In genomic region chr11:88198223-88198622, GRCm38 (mm10) we compare ENCODE assay signal across 14 mouse cellular contexts.
"Had no signal": no experiment of that assay in that cellular context is flagged by ENCODE, and none has a peak within 500 bp of the region (broad histone marks: within the 10 kb centered on the region; RNA-seq: fewer than 3 reads in every experiment).

No protein-coding gene starts in this region.

- H3K27ac ChIP-seq: kidney, embryonic 15.5 days; liver, embryonic 13.5 days; midbrain, embryonic 12.5 days; stomach, postnatal 0 days had no signal

- H3K4me3 ChIP-seq: kidney, embryonic 15.5 days; liver, embryonic 13.5 days; midbrain, embryonic 12.5 days had no signal

- H3K4me2 ChIP-seq: kidney, embryonic 15.5 days; liver, embryonic 13.5 days; midbrain, embryonic 12.5 days had no signal

- H3K36me3 ChIP-seq: kidney, embryonic 15.5 days; liver, embryonic 13.5 days; midbrain, embryonic 12.5 days had no signal

- DNase-seq: kidney, adult 8-10 months; kidney, postnatal 10 days; kidney, postnatal 4 days; liver, embryonic 13.5 days; lung, adult 2 months; lung, postnatal 14 days; lung, postnatal 4 days; right cerebral cortex, adult 18-20 months; right cerebral cortex, postnatal 14 days; right cerebral cortex, postnatal 4 days; thymus, postnatal 25 days had no signal
